Mouse (Mus musculus): Measurements from ENCODE around the gene Diablo.

DNA sequence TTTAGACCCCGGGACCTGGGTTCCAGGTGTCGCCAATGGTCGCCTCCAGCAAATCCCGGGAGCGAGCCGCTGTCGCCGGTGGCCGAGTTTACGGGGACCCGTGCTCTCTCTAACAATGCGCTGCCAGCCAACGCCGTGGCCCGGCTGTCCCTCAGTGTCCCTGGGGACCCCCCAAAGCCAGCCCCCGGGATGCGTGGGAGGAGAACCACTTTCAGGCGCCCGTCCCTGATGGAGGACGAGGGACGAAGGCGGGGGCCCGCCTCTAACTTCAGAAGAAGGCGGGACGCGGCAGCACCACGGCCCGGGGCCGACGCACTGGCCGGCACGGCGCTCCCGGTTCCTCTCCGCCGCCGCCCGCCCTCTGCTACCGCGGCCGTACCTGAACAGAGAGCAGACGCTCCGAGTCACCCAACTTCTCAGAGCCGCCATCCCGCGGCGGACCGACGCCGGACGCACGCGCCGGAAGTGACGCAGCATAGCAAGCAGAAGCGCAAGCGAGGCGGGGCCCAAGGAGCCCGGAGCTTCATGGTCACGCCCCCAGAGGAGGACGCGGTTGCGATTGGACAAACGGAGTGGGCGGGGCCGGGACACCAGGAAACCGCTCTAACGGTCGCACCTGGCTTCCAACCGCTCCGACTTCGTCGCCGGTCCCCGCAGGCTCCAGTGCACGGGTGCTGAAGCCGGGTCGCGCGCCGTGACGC, at the start of gene Diablo:
- TF ChIP-seq POLR2A (IDR thresholded peaks at IDR 0.05; ENCODE audit: insufficient read depth, low read depth, low read length) (peak; percentile 99), CTCF (IDR thresholded peaks at IDR 0.05; ENCODE audit: insufficient read depth, low read depth, low read length) (no peak)
